Mouse (Mus musculus): ENCODE results near the gene Olfr1301.

Olfr1301 gene

DNA sequence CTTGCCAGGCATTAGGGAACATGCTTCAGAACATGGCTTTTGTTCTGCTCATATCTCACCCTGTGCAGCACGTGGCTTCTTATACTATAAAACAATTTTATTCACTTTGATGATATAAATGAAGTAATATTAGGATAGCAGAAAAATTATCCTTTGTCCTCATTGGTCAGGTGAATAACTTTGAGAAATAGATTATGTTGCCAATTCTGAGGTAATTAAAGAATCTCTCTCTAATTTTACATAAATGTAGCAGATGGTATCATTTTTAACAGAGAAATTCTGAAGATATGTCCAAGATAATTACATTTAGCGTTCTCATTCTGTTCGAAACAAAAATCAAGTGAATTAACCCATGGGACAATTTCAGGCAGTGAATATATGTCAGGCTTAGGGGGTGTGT, at the start of gene Olfr1301:
Gene Olfr1301, plus strand, starts transcription at position 301 of the 400 bp plus-strand sequence.
- no peak for DNase-seq

DNA sequence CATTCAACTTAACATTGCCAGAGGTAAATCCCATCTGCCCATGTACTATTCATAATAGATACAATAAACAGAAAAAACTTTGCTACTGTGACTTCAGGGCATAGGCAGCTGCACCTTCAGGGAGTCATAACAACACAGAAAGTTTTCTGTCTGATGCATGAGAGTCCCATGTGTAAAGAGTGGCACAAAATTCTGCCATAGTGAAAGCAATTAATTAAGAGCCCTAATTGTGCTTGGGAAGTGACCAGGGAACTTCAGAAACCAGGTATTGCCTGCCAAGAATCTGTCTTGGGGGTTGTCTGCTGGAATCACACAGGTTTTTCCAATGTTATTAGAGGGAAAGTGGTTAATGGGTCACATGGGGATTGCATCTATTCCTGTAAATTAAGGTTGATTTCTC, 24.1 kb upstream of the Olfr1301 start:
- DNase-seq: no peak

DNA sequence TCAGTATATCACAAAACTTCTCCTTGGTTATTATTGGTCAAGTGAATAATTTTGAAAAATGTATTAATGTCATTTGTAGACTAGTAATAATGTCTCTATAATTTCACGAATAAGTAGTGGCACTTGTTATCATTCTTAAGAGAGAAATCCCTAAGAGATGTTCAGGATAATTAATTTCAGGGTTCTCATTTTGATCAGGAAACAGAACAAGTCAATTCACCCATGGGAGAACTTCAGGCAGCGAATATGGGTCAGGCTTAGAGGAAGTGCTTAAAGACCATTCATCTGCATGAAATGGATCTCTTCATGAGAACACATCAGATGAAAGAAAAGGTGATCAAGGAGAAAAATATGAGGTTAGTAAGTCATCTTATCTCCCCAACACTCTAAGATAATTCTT, 26.3 kb downstream of the Olfr1301 start, which contains the start of gene Olfr1302:
Gene Olfr1302, plus strand, starts transcription at position 301 of the 400 bp plus-strand sequence.
- DNase-seq: no peak

Data from kidney, postnatal 4 days (tissue).